In genomic region chr13:100878264-100878663, GRCm38 (mm10) we compare ENCODE assay signal across 24 mouse cellular contexts. TPM values are rescaled to one million over a fixed set of nuclear protein-coding genes. Genes with fewer than 3 reads are reported as not detected.
DNase-seq lines count a peak whose midpoint lies in the region; ATAC-seq and TF ChIP-seq lines count a peak whose summit lies in the region.
"Had no signal": no experiment of that assay in that cellular context is flagged by ENCODE, and none has a peak within 500 bp of the region (broad histone marks: within the 10 kb centered on the region; RNA-seq: fewer than 3 reads in every experiment).

No protein-coding gene starts in this region.

- H3K27me3 ChIP-seq in heart, embryonic 12.5 days (replicated peaks), result no peaks in the 10 kb centered on the region
- no peaks in the 10 kb centered on the region for H3K27me3 ChIP-seq in kidney, postnatal 0 days (ENCODE audit: insufficient read depth, low read length)
- no peaks in the 10 kb centered on the region for H3K27me3 ChIP-seq in kidney, adult 2 months (replicated peaks; ENCODE audit: control insufficient read depth, insufficient read depth, low read length)
- H3K27me3 ChIP-seq: embryonic facial prominence, embryonic 13.5 days; forebrain, embryonic 12.5 days; forebrain, embryonic 15.5 days; hindbrain, embryonic 12.5 days; hindbrain, embryonic 15.5 days had no signal

- DNase-seq in heart, adult 11 months, result peak; percentile 59
- peak; percentile 51 for DNase-seq in kidney, postnatal 0 days (ENCODE audit: low spot score)
- DNase-seq in kidney, adult 2 months, result no peak
- DNase-seq in kidney, postnatal 4 days, result peak; percentile 55 to 60
- DNase-seq in kidney, adult 11 months, result no peak
- DNase-seq: adrenal gland, adult 8-10 months; adrenal gland, postnatal 25 days; cerebellum, adult 11-12 months; cerebellum, adult 8-10 months; cerebellum, postnatal 10 days; cerebellum, postnatal 36 days; embryo, embryonic 11 days; gastrocnemius, postnatal 25 days; heart, adult 2 months had no signal

- H3K4me2 ChIP-seq in heart, embryonic 12.5 days, result no peak overlapping the region
- H3K4me2 ChIP-seq in kidney, postnatal 0 days (ENCODE audit: low read length), result no peak overlapping the region
- H3K4me2 ChIP-seq: embryonic facial prominence, embryonic 13.5 days; forebrain, embryonic 12.5 days; forebrain, embryonic 15.5 days; hindbrain, embryonic 12.5 days; hindbrain, embryonic 15.5 days had no signal

- no peaks in the 10 kb centered on the region for H3K36me3 ChIP-seq in heart, embryonic 12.5 days
- no peaks in the 10 kb centered on the region for H3K36me3 ChIP-seq in kidney, postnatal 0 days (ENCODE audit: insufficient read depth, low read length)
- no peaks in the 10 kb centered on the region for H3K36me3 ChIP-seq in kidney, adult 2 months (ENCODE audit: control insufficient read depth, insufficient read depth, low read length)
- H3K36me3 ChIP-seq: embryonic facial prominence, embryonic 10.5 days; embryonic facial prominence, embryonic 13.5 days; forebrain, embryonic 12.5 days; forebrain, embryonic 15.5 days; heart, embryonic 10.5 days; hindbrain, embryonic 12.5 days; hindbrain, embryonic 15.5 days had no signal

- TF ChIP-seq CTCF in kidney, postnatal 0 days (IDR thresholded peaks at IDR 0.05; ENCODE audit: low read depth), result no peak
- TF ChIP-seq CTCF in kidney, adult 2 months (conservative IDR thresholded peaks at IDR 0.05; ENCODE audit: insufficient read depth, insufficient read length, low read depth, low read length), result no peak

- WGBS in heart, embryonic 12.5 days, result 82% methylated on average over 3 of the region's 3 CpGs
- 29% methylated on average over 3 of the region's 3 CpGs for WGBS in kidney, postnatal 0 days
- 51% methylated on average over 3 of the region's 3 CpGs for WGBS in kidney, adult 2 months

- no peak for ATAC-seq in heart, embryonic 12.5 days (ENCODE audit: insufficient number of reproducible peaks, low FRiP score)
- no peak for ATAC-seq in kidney, postnatal 0 days (replicated peaks; ENCODE audit: low FRiP score, low read depth)
- ATAC-seq: activated CD4-positive, CD25-positive, alpha-beta regulatory T cell, adult 4 months; forebrain, embryonic 15.5 days had no signal

- no peak overlapping the region for H3K27ac ChIP-seq in heart, embryonic 12.5 days (ENCODE audit: poor library complexity, severe bottlenecking)
- H3K27ac ChIP-seq in kidney, postnatal 0 days, result no peak overlapping the region
- no peak overlapping the region for H3K27ac ChIP-seq in kidney, adult 2 months (ENCODE audit: insufficient read depth, low read depth, low read length)
- H3K27ac ChIP-seq: embryonic facial prominence, embryonic 10.5 days; embryonic facial prominence, embryonic 13.5 days; forebrain, embryonic 12.5 days; forebrain, embryonic 15.5 days; heart, adult 2 months; heart, embryonic 10.5 days; hindbrain, embryonic 12.5 days; hindbrain, embryonic 15.5 days had no signal

- H3K4me3 ChIP-seq in heart, embryonic 12.5 days, result no peak overlapping the region
- no peak overlapping the region for H3K4me3 ChIP-seq in kidney, postnatal 0 days (replicated peaks; ENCODE audit: low read depth, low read length)
- H3K4me3 ChIP-seq in kidney, adult 2 months (ENCODE audit: insufficient read depth, low read depth, low read length), result no peak overlapping the region
- H3K4me3 ChIP-seq: embryonic facial prominence, embryonic 10.5 days; embryonic facial prominence, embryonic 13.5 days; erythroblast, embryonic 14.5 days; forebrain, embryonic 12.5 days; forebrain, embryonic 15.5 days; heart, adult 2 months; heart, embryonic 10.5 days; hindbrain, embryonic 12.5 days; hindbrain, embryonic 15.5 days had no signal

- no peak for TF ChIP-seq POLR2A in kidney, adult 2 months (IDR thresholded peaks at IDR 0.05; ENCODE audit: low read depth, low read length)

- no peak overlapping the region for H3K9ac ChIP-seq in heart, embryonic 12.5 days
- no peak overlapping the region for H3K9ac ChIP-seq in kidney, postnatal 0 days (ENCODE audit: low read depth, low read length)
- H3K9ac ChIP-seq: embryonic facial prominence, embryonic 13.5 days; forebrain, embryonic 12.5 days; forebrain, embryonic 15.5 days; hindbrain, embryonic 12.5 days; hindbrain, embryonic 15.5 days had no signal

- H3K4me1 ChIP-seq in heart, embryonic 12.5 days (replicated peaks), result no peaks in the 10 kb centered on the region
- no peaks in the 10 kb centered on the region for H3K4me1 ChIP-seq in kidney, postnatal 0 days (replicated peaks; ENCODE audit: insufficient read depth, low read length)
- H3K4me1 ChIP-seq in kidney, adult 2 months (ENCODE audit: control insufficient read depth, insufficient read depth, low read length), result no peaks in the 10 kb centered on the region
- H3K4me1 ChIP-seq: embryonic facial prominence, embryonic 10.5 days; heart, embryonic 10.5 days had no signal

- H3K9me3 ChIP-seq in heart, embryonic 12.5 days (replicated peaks), result 0 out of 2 replicates have a peak, but pooled peaks cover 3% of the 10 kb centered on the region
- no peaks in the 10 kb centered on the region for H3K9me3 ChIP-seq in kidney, postnatal 0 days (replicated peaks; ENCODE audit: low read length)
- H3K9me3 ChIP-seq: embryonic facial prominence, embryonic 10.5 days; embryonic facial prominence, embryonic 13.5 days; forebrain, embryonic 12.5 days; forebrain, embryonic 15.5 days; heart, embryonic 10.5 days; hindbrain, embryonic 12.5 days; hindbrain, embryonic 15.5 days had no signal

RNA-seq across cellular contexts. Expression of gene Slc30a5, which starts 45.0 kb away (rescaled TPM):
- 43.1 and 44.8 TPM in 2 replicates for polyA plus RNA-seq in heart, embryonic 12.5 days (2016; fragmentation: Nextera tagmentation; extraction: Ambion mirVana)
- 53.0 and 54.5 TPM in 2 replicates for polyA plus RNA-seq in kidney, postnatal 0 days (2015; fragmentation: Nextera tagmentation; extraction: Ambion mirVana)
- 28.5 and 33.8 TPM in 2 replicates for polyA plus RNA-seq in kidney, adult 2 months (2012; rRNA removed)

Comparison
In these comparisons a context has a peak if more than half of its experiments do, and no peak if none do; other contexts are left out.
1. DNase-seq: peak in heart, adult 11 months (single experiment), kidney, postnatal 0 days (single experiment) and kidney, postnatal 4 days (2 of 2); none in kidney, adult 2 months (single experiment) and kidney, adult 11 months (single experiment).